Mouse (Mus musculus): ENCODE measurements around the gene Sltm. TPM values are rescaled to one million over a fixed set of nuclear protein-coding genes. Genes with fewer than 3 reads are reported as not detected.
A peak's percentile ranks its signal among the peaks of the same experiment; 100 is the strongest.
"Not testable (repeated sequence)": the region's sequence is repeated elsewhere in the genome, so short reads cannot be mapped to it uniquely, and the experiment has no call there.

Gene Sltm
- polyA plus RNA-seq, 1 experiment from 2014 or later = 16.1 TPM

GRCm38 (mm10) chr9:70543048-70543880 is 710 bp downstream of the Sltm start:
- Histone ChIP-seq H3K27ac (ENCODE audit: low read length) (peak overlapping the region; percentile 99), H3K27me3 (ENCODE audit: control insufficient read depth, insufficient read depth, low read depth, low read length) (no peaks in the 10 kb centered on the region), H3K9ac (ENCODE audit: low read depth, low read length) (peak overlapping the region; percentile 92), H3K9me3 (replicated peaks; ENCODE audit: control insufficient read depth, low read length) (no peaks in the 10 kb centered on the region), H3K4me3 (ENCODE audit: low read depth, low read length) (peak overlapping the region; percentile 94), H3K4me2 (ENCODE audit: low read depth, low read length) (peak overlapping the region; percentile 76), H3K4me1 (ENCODE audit: control insufficient read depth, low read depth, low read length) (peaks cover 10% of the 10 kb centered on the region), H3K36me3 (ENCODE audit: control insufficient read depth, insufficient read depth) (no peaks in the 10 kb centered on the region; the same call in none of the 2 replicates)
- under 1% methylated on average over 64 of the region's 64 CpGs for WGBS (ENCODE audit: insufficient replicate concordance)
- ATAC-seq (ENCODE audit: low read depth) = peak; percentile 76

DNA sequence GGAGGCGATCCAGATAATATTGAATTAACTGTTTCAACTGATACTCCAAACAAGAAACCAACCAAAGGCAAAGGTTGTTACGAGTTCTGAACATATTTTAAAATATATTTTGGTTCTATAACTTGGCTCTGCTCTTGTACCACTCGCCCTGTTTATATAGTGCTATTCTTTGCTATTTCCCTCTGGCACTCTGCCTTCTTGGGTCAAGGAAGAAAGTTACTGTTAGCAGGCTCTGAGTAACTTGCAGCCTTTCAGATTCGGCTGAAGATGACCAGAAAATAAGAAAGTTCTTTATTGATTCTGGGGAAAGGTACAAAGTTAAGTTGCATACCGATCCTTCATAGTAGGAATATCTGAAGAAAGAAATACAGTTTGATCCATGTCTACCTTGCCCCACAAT is 1.4 kb downstream of the Sltm start:
- Histone ChIP-seq H3K27me3 (ENCODE audit: control insufficient read depth, insufficient read depth, low read depth, low read length) (no peaks in the 10 kb centered on the region), H3K4me3 (ENCODE audit: low read depth, low read length) (peak overlapping the region; percentile 94), H3K9ac (ENCODE audit: low read depth, low read length) (peak overlapping the region; percentile 51; the same call in 1 of the 2 replicates), H3K27ac (ENCODE audit: low read length) (no peak overlapping the region), H3K36me3 (ENCODE audit: control insufficient read depth, insufficient read depth) (no peaks in the 10 kb centered on the region; the same call in none of the 2 replicates), H3K9me3 (replicated peaks; ENCODE audit: control insufficient read depth, low read length) (no peaks in the 10 kb centered on the region), H3K4me2 (ENCODE audit: low read depth, low read length) (peak overlapping the region; percentile 76), H3K4me1 (ENCODE audit: control insufficient read depth, low read depth, low read length) (peaks cover 10% of the 10 kb centered on the region)
- WGBS (ENCODE audit: insufficient replicate concordance) = 37% methylated on average over 5 of the region's 5 CpGs
- ATAC-seq (ENCODE audit: low read depth) = no peak

DNA sequence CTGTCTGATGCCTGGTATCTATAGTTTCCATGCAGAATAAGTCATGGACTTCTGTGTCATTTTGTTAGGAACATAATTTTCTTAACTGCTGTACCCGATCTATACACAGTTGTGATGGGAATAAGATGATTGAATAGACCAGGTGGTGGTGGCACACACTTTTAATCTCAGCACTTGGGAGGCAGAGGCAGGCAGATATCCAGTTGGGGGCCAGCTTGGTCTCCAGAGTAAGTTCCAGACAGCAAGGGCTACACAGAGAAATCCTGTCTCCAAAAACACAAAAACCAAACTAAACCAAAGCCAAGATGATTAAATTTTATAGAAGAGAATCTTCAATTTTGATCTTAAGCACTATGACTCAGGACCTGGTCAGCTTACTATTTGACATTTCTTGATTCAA is 2.3 kb downstream of the Sltm start:
- Histone ChIP-seq H3K4me3 (ENCODE audit: low read depth, low read length) (no peak overlapping the region), H3K27ac (ENCODE audit: low read length) (no peak overlapping the region), H3K4me1 (ENCODE audit: control insufficient read depth, low read depth, low read length) (peaks cover 10% of the 10 kb centered on the region), H3K27me3 (ENCODE audit: control insufficient read depth, insufficient read depth, low read depth, low read length) (no peaks in the 10 kb centered on the region), H3K9me3 (replicated peaks; ENCODE audit: control insufficient read depth, low read length) (no peaks in the 10 kb centered on the region), H3K36me3 (ENCODE audit: control insufficient read depth, insufficient read depth) (no peaks in the 10 kb centered on the region; the same call in none of the 2 replicates), H3K9ac (ENCODE audit: low read depth, low read length) (no peak overlapping the region), H3K4me2 (ENCODE audit: low read depth, low read length) (no peak overlapping the region)
- WGBS (ENCODE audit: insufficient replicate concordance) = 43% methylated on average over 1 of the region's 1 CpGs
- ATAC-seq (ENCODE audit: low read depth) = no peak

- ATAC-seq (ENCODE audit: low read depth); H3K9ac ChIP-seq (ENCODE audit: low read depth, low read length); H3K4me1 ChIP-seq (ENCODE audit: control insufficient read depth, low read depth, low read length); H3K4me2 ChIP-seq (ENCODE audit: low read depth, low read length); H3K27ac ChIP-seq (ENCODE audit: low read length); H3K27me3 ChIP-seq (ENCODE audit: control insufficient read depth, insufficient read depth, low read depth, low read length); H3K36me3 ChIP-seq (ENCODE audit: control insufficient read depth, insufficient read depth); H3K9me3 ChIP-seq (replicated peaks; ENCODE audit: control insufficient read depth, low read length); H3K4me3 ChIP-seq (ENCODE audit: low read depth, low read length): not testable (repeated sequence)
- WGBS (ENCODE audit: insufficient replicate concordance) = 44% methylated on average over 3 of the region's 3 CpGs
Observed at GRCm38 (mm10) chr9:70546576-70546975, 4.0 kb downstream of the Sltm start.

GRCm38 (mm10) chr9:70548304-70548703 is 5.8 kb downstream of the Sltm start:
- no peak for ATAC-seq (ENCODE audit: low read depth)
- H3K4me3 ChIP-seq (ENCODE audit: low read depth, low read length) = no peak overlapping the region
- H3K27ac ChIP-seq (ENCODE audit: low read length) = no peak overlapping the region
- H3K27me3 ChIP-seq (ENCODE audit: control insufficient read depth, insufficient read depth, low read depth, low read length) = no peaks in the 10 kb centered on the region
- H3K36me3 ChIP-seq (ENCODE audit: control insufficient read depth, insufficient read depth) = peaks cover 9% of the 10 kb centered on the region
- H3K9ac ChIP-seq (ENCODE audit: low read depth, low read length) = no peak overlapping the region
- H3K4me1 ChIP-seq (ENCODE audit: control insufficient read depth, low read depth, low read length) = peaks cover 4% of the 10 kb centered on the region
- H3K9me3 ChIP-seq (replicated peaks; ENCODE audit: control insufficient read depth, low read length) = no peaks in the 10 kb centered on the region
- WGBS (ENCODE audit: insufficient replicate concordance) = 68% methylated on average over 4 of the region's 4 CpGs
- no peak overlapping the region for H3K4me2 ChIP-seq (ENCODE audit: low read depth, low read length)

DNA sequence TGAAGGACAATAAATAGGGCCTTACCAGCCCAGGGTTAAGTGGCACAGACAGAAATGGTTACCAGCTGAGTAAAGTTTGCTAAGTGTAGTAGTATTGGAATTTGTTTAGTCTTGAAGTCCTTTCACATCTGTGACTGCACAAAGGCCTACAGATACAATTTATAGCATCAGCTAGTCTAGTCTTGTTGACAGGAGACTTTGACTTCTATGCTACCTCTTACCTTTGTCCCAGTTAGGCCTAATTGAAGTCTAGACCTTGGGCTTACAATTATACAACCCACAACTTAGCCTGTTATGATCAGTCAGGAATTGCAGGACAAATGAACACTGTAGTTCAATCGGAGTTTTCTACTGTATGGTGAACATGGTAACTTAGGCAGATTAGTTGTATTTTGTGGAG is 9.0 kb downstream of the Sltm start:
- Histone ChIP-seq H3K27me3 (ENCODE audit: control insufficient read depth, insufficient read depth, low read depth, low read length) (no peaks in the 10 kb centered on the region), H3K4me1 (ENCODE audit: control insufficient read depth, low read depth, low read length) (no peaks in the 10 kb centered on the region), H3K9ac (ENCODE audit: low read depth, low read length) (no peak overlapping the region), H3K27ac (ENCODE audit: low read length) (no peak overlapping the region), H3K4me2 (ENCODE audit: low read depth, low read length) (no peak overlapping the region), H3K9me3 (replicated peaks; ENCODE audit: control insufficient read depth, low read length) (no peaks in the 10 kb centered on the region), H3K36me3 (ENCODE audit: control insufficient read depth, insufficient read depth) (peaks cover 9% of the 10 kb centered on the region), H3K4me3 (ENCODE audit: low read depth, low read length) (no peak overlapping the region)
- no peak for ATAC-seq (ENCODE audit: low read depth)
- 93% methylated on average over 1 of the region's 1 CpGs for WGBS (ENCODE audit: insufficient replicate concordance)

DNA sequence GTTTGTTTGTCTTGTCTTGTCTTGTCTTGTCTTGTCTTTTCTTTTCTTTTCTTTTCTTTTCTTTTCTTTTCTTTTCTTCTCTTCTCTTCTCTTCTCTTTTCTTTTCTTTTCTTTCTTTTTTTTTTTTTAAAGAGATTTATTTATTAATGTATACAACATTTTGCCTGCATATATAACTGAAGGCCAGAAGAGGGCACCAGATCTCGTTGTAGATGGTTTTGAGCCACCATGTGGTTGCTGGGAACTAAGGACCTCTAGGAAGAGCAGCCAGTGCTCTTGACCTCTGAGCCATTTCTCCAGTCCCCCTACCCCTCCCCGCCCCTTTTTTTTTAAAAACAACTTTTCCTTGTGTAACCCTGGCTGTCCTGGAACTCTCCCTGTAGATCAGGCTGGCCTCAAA is 9.7 kb downstream of the Sltm start:
- ATAC-seq (ENCODE audit: low read depth); H3K4me1 ChIP-seq (ENCODE audit: control insufficient read depth, low read depth, low read length); H3K4me2 ChIP-seq (ENCODE audit: low read depth, low read length); H3K27me3 ChIP-seq (ENCODE audit: control insufficient read depth, insufficient read depth, low read depth, low read length); H3K36me3 ChIP-seq (ENCODE audit: control insufficient read depth, insufficient read depth); H3K4me3 ChIP-seq (ENCODE audit: low read depth, low read length); H3K9ac ChIP-seq (ENCODE audit: low read depth, low read length); H3K9me3 ChIP-seq (replicated peaks; ENCODE audit: control insufficient read depth, low read length); H3K27ac ChIP-seq (ENCODE audit: low read length): not testable (repeated sequence)
- 87% methylated on average over 2 of the region's 2 CpGs for WGBS (ENCODE audit: insufficient replicate concordance)

- Histone ChIP-seq H3K9ac (ENCODE audit: low read depth, low read length) (no peak overlapping the region), H3K9me3 (replicated peaks; ENCODE audit: control insufficient read depth, low read length) (no peaks in the 10 kb centered on the region), H3K27ac (ENCODE audit: low read length) (no peak overlapping the region), H3K36me3 (ENCODE audit: control insufficient read depth, insufficient read depth) (peaks cover 9% of the 10 kb centered on the region; the same call in 1 of the 2 replicates), H3K4me1 (ENCODE audit: control insufficient read depth, low read depth, low read length) (no peaks in the 10 kb centered on the region), H3K4me3 (ENCODE audit: low read depth, low read length) (no peak overlapping the region), H3K4me2 (ENCODE audit: low read depth, low read length) (no peak overlapping the region), H3K27me3 (ENCODE audit: control insufficient read depth, insufficient read depth, low read depth, low read length) (no peaks in the 10 kb centered on the region)
- ATAC-seq (ENCODE audit: low read depth) = no peak
Observed at GRCm38 (mm10) chr9:70555431-70555830, 12.9 kb downstream of the Sltm start.

DNA sequence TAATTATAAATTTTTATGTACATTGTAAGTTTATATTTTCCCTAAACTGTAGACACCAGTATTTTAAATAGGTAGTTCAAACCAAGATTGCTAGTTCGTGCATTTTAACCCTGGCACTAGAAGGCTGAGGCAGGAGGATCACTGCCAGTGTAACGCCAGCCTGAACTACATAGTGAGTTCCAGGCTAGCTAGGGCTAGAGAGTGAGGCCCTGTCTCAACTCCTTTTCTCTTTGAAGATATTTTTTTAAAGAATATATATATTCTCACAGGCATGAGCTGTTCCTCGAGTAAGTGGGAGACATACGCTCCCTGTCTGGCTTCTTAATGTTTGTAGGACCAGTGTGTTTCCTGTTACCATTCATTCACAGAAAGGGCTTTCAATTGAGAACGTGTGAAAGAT is 14.2 kb downstream of the Sltm start:
- Histone ChIP-seq H3K27me3 (ENCODE audit: control insufficient read depth, insufficient read depth, low read depth, low read length) (no peaks in the 10 kb centered on the region), H3K9me3 (replicated peaks; ENCODE audit: control insufficient read depth, low read length) (no peaks in the 10 kb centered on the region)

More for the DNA sequence above, 14.2 kb downstream of the Sltm start:
- H3K4me2 ChIP-seq (ENCODE audit: low read depth, low read length) = no peak overlapping the region
- H3K4me1 ChIP-seq (ENCODE audit: control insufficient read depth, low read depth, low read length) = no peaks in the 10 kb centered on the region
- H3K9ac ChIP-seq (ENCODE audit: low read depth, low read length) = no peak overlapping the region
- ATAC-seq (ENCODE audit: low read depth) = no peak
- H3K27ac ChIP-seq (ENCODE audit: low read length) = no peak overlapping the region
- no peak overlapping the region for H3K4me3 ChIP-seq (ENCODE audit: low read depth, low read length)
- H3K36me3 ChIP-seq (ENCODE audit: control insufficient read depth, insufficient read depth) = peaks cover 9% of the 10 kb centered on the region; the same call in 1 of the 2 replicates
- WGBS (ENCODE audit: insufficient replicate concordance) = 79% methylated on average over 5 of the region's 5 CpGs
